Mouse (Mus musculus): ENCODE results near the gene Rapgefl1.

Rapgefl1 gene

GRCm38 (mm10) chr11:98836651-98837141 is at the start of gene Rapgefl1:
Gene Rapgefl1 (plus strand): TSS chr11:98836785.
- DNase-seq, result peak; percentile 85

DNA sequence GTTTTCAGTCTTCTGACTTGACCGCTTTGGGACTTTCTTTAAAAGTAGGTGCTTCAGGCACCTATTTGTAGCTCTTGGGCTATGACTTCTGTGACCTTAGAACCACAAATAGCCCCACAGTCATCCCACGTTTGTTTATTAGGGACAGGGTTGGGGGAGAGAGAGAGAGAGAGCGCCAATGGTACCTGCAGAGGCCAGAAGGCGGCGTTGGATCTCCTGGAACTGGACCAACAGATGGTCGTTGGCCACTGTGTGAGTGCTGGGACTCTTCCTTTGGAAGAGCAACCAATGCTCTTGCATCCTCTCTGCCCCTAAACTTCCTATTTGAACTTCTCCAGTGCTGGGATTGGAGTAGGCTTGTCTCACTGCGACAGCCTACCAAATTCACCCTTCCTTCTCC is 49.4 kb upstream of the Rapgefl1 start:
- no peak for DNase-seq

- DNase-seq, result peak; percentile 56
These were observed 48.9 kb upstream of the Rapgefl1 start for GRCm38 (mm10) chr11:98787691-98788090.

GRCm38 (mm10) chr11:98788139-98788538 is 48.4 kb upstream of the Rapgefl1 start:
- DNase-seq, result peak; percentile 51

- peak; percentile 91 for DNase-seq
These were observed 47.9 kb upstream of the Rapgefl1 start for GRCm38 (mm10) chr11:98788550-98789218.

DNA sequence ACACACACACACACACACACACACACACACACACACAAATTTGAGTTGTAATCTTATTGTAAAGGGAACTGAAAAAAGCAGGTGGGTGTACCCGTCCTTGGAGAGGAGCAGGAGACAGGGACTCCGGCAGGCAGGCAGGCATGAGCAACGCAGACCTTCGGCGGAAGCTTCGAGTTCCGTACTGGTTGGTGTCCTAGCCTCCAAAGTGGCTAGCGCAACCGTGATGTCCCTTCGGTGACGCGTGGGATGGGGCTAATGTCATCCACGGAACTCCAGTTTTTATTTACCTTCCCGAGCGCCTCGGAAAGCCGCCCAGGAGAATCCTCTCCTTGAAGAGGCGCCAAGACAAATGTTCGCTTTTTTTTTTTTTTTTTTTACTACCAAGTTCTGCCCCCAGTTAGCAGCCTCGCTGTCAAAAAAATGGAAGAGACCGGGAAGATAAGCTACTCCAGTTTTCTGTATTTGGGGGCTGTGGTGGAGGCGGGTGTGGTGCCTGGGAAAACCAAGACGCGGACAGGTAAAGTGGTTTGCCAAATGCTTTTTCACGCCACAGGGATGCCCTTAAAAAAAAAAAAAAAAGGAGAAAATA is 47.3 kb upstream of the Rapgefl1 start:
- peak; percentile 51 for DNase-seq

DNA sequence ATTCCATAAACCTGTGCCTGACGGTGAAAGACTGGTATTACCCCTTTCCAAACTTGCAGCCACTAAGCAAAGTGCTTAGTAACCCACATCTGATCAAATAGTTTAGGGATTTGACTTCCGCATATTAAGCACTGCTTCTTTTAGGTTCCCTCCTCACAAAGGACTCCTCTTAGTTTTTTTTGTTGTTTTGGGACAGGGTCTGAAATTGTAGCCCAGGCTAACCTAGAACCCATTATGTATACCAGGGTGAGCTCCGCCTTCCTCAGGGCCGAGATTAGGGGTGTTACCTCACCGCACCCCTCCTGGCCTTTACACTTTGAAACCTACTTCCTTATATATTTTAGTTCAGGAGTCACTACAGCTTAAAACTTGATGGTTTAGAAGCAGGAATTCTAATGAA is 46.8 kb upstream of the Rapgefl1 start:
- DNase-seq, result peak; percentile 36

DNA sequence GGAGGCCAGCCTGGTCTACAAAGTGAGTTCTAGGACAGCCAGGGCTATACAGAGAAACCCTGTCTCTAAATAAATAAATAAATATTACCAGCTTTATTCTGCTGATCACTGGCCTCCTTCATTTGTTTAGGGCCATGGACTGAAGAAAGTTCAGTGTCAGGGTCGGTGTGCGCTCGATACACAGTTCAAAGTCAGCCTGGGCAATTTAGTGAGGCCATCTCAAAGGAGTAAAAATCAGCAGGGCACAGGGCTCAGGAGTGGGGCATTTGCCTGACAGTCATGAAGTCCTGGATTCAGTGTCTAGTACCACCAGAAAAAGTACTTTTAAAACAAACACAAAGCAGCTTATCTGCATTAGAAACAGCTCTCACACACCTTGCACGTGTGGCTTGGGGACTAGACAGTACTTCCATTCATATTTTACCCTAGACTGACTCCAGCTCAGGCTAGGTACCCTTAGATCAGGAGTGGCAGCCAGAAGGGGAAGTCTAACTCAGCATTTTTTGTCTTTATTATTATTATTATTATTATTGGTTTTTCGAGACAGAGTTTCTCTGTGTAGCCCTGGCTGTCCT is 45.9 kb upstream of the Rapgefl1 start:
- DNase-seq, result peak; percentile 37

- DNase-seq, result peak; percentile 43
These were observed 45.1 kb upstream of the Rapgefl1 start for GRCm38 (mm10) chr11:98791448-98791847.

- DNase-seq, result peak; percentile 46
These were observed 44.5 kb upstream of the Rapgefl1 start for GRCm38 (mm10) chr11:98792081-98792480.

- DNase-seq, result peak; percentile 81
These were observed 42.0 kb upstream of the Rapgefl1 start for GRCm38 (mm10) chr11:98794469-98795014.

DNA sequence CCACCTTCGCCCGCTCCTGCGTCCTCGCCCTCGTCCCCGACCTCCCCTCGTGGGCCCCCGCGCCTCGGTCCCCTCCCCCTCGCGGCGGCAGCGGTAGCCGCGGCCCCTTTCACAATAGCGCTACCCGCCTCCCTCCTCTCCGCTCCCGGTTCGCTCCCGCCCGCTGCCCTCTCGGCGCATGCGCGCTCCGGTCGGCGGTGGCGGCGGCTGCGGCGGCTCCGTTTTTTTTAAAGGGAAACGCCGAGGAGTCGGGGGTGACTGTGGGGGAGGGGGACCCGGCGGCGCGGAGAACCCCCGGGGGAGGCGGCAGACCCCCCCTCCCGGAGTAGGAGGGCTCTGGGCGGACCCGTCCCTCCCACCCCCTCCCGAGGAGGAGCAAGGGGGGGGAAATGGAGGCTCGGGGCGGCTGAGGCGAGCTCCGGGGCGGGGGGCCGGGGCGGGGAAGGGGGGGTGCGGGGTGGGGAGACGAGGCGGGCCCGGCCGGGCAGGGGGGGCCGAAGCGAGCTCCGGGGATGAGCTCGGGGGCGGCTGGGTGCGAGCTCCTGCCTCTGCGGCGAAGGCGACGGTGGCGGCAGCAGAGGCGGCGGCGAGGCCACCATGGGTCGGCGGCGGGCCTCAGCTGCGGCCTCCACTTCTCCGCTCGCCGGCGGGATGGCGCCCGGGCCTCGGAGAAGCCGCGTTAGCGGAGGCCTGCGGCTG is 41.4 kb upstream of the Rapgefl1 start, which contains the start of gene Msl1:
Gene Msl1, plus strand, starts transcription at position 502 of the 699 bp plus-strand sequence.
- DNase-seq, result peak; percentile 88

- peak; percentile 65 for DNase-seq
These were observed 40.7 kb upstream of the Rapgefl1 start for GRCm38 (mm10) chr11:98795714-98796514.

- DNase-seq, result peak; percentile 83
These were observed 39.9 kb upstream of the Rapgefl1 start for GRCm38 (mm10) chr11:98796515-98797216.

DNA sequence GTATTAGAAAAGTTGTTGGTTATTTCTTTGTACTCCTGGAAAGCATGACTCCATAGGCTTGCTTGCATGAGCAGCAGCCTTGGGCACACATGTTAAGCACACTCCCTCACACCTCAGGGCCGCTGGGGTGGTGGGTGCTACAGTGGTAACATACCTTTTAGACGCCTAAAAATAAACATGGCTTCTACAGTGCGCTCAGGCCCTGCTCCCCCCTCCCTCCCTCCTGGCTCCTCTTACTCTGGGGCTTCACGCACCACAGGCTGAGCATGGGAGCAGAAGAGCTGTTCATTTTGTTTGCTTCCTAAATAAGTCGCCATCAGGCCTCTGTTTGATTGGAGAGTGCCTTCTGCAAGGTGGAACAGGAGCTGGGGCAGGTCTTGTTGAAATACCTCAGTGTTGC is 39.3 kb upstream of the Rapgefl1 start:
- DNase-seq, result peak; percentile 60

GRCm38 (mm10) chr11:98797909-98798308 is 38.7 kb upstream of the Rapgefl1 start:
- no peak for DNase-seq

GRCm38 (mm10) chr11:98804605-98805004 is 32.0 kb upstream of the Rapgefl1 start, which contains the start of gene Casc3:
Gene Casc3 (plus strand): TSS chr11:98804905.
- DNase-seq, result no peak

DNA sequence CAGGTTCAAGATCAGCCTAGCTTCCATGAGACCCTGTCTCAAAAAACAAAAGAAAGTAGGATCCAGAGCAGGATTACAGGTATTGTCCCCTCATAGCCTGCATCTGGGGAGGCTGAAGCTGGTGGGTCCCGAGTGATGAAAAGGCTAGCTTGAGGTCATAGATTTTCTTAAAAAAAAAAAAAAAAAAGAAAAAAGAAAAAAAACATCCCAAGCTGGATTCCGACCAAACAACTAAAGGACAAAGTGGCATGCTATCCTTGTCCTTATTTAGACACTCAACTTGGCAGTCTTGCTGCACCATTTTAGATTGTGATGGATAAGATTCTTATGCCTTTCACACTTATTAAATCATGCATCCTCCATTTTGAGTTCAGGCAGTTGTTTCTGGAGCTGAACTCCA is 28.2 kb upstream of the Rapgefl1 start:
- DNase-seq, result no peak

DNA sequence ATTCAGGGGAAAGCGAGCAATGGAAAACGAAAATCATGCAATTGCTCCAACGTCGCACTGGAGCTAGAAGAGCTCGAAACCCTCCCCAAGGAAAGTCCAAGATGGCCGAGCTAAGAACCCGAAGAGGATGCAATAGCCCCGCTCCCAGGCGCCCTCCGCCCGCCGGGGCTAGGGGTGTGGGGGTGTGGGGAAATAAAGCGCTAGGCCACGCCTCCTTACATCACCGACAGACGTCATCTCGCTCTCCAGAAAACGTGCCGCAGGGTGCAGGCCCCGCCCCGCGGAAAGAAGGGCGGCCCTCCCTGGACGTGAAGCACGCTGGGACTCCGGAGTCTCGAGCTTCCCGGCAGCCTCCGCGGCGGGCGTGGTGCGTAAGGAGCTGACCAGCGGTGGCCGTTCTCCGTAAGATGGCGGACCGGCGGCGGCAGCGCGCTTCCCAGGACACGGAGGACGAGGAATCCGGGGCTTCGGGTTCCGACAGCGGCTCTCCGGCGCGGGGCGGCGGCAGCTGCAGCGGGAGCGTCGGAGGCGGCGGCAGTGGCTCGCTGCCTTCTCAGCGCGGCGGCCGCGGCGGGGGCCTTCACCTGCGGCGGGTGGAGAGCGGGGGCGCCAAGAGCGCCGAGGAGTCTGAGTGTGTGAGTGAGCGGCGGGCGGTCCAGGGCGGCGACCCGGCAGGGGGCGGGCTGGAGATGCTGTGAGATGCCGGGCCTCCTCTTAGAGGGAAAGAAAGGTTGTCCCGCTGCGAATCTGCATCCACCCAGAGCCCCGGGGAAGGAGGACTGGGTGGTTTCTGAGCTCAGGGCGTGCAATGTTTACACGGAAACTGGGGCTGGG is 26.9 kb upstream of the Rapgefl1 start:
- peak; percentile 99 for DNase-seq

GRCm38 (mm10) chr11:98810686-98811085 is 25.9 kb upstream of the Rapgefl1 start:
- DNase-seq, result no peak

Measured in cerebellum, adult 9-10 months (tissue).